Mouse (Mus musculus) thymus, postnatal 36 days (tissue): ENCODE data around the gene Otulinl.
A peak's percentile ranks its signal among the peaks of the same experiment; 100 is the strongest.
"Not testable (repeated sequence)": the region's sequence is repeated elsewhere in the genome, so short reads cannot be mapped to it uniquely, and the experiment has no call there.

ENCODE experiments used
- DNase-seq, 2 experiments: peaks; one replicate each; pipeline ENCODE4 v3.0.0; 2022; ENCODE audit warnings: mixed read lengths in 2 of 2

The Otulinl gene

GRCm38 (mm10) chr15:27681419-27682187 is at the start of gene Otulinl:
Gene Otulinl, minus strand, starts transcription at chr15:27681579.
- DNase-seq = peak; percentile 98 to 99

- DNase-seq = peak in 1 of 2 experiments; percentile 18
These were observed 44.8 kb upstream of the Otulinl start for GRCm38 (mm10) chr15:27726228-27726627.

GRCm38 (mm10) chr15:27724796-27725680 is 43.7 kb upstream of the Otulinl start:
- DNase-seq = no peak

- peak; percentile 32 to 69 for DNase-seq
These were observed 42.9 kb upstream of the Otulinl start for GRCm38 (mm10) chr15:27724298-27724697.

- DNase-seq = no peak
These were observed 42.4 kb upstream of the Otulinl start for GRCm38 (mm10) chr15:27723746-27724145.

GRCm38 (mm10) chr15:27720297-27720696 is 38.9 kb upstream of the Otulinl start:
- DNase-seq = not testable (repeated sequence)

- no peak for DNase-seq
These were observed 37.3 kb upstream of the Otulinl start for GRCm38 (mm10) chr15:27718668-27719067.

GRCm38 (mm10) chr15:27715331-27715730 is 34.0 kb upstream of the Otulinl start:
- DNase-seq = peak; percentile 68 to 73

GRCm38 (mm10) chr15:27710698-27711097 is 29.3 kb upstream of the Otulinl start:
- no peak for DNase-seq

GRCm38 (mm10) chr15:27708968-27709612 is 27.7 kb upstream of the Otulinl start:
- DNase-seq = no peak

GRCm38 (mm10) chr15:27708499-27708898 is 27.1 kb upstream of the Otulinl start:
- no peak for DNase-seq

GRCm38 (mm10) chr15:27702972-27703313 is 21.6 kb upstream of the Otulinl start:
- DNase-seq = no peak

GRCm38 (mm10) chr15:27702031-27702971 is 20.9 kb upstream of the Otulinl start:
- peak; percentile 68 to 81 for DNase-seq

GRCm38 (mm10) chr15:27697632-27698031 is 16.3 kb upstream of the Otulinl start:
- no peak for DNase-seq

- DNase-seq = no peak
These were observed 11.9 kb upstream of the Otulinl start for GRCm38 (mm10) chr15:27693235-27693634.

GRCm38 (mm10) chr15:27692161-27692560 is 10.8 kb upstream of the Otulinl start:
- no peak for DNase-seq

- no peak for DNase-seq
These were observed 9.8 kb upstream of the Otulinl start for GRCm38 (mm10) chr15:27691213-27691612.

- no peak for DNase-seq
These were observed 6.8 kb upstream of the Otulinl start for GRCm38 (mm10) chr15:27688041-27688651.

GRCm38 (mm10) chr15:27684813-27685212 is 3.4 kb upstream of the Otulinl start:
- DNase-seq = no peak

GRCm38 (mm10) chr15:27683206-27683605 is 1.8 kb upstream of the Otulinl start:
- DNase-seq = no peak

GRCm38 (mm10) chr15:27682619-27683018 is 1.2 kb upstream of the Otulinl start:
- no peak for DNase-seq

GRCm38 (mm10) chr15:27680997-27681396 is 382 bp downstream of the Otulinl start:
- peak in 1 of 2 experiments; percentile 62 for DNase-seq
